Comparison of ENCODE assay signal across 26 mouse cellular contexts in the genomic region with DNA sequence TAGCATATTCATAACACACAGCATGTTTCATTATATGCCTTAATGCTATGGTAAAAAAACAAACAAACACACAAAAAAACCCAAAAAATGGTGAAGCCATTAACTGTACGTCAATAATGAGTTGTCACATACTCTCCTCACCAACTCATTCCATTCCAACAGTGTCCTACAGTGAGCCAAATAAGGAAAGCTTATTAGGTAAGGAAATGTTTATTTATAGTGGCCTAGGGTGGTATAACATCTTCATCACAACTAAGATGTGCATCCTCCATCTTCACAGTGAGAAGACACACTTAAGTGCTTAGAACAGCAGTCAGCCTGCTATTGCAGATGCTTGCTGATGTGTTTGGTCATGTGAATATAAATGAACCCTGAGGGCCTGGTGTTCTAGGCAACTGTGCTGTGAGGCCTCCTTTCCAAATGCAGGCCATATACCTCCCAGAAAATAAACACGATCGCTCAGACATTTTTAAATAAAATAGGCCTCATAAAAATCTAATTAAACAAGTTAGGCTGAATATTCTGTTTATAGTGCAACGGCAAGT.
"Had no signal": no experiment of that assay in that cellular context is flagged by ENCODE, and none has a peak within 500 bp of the region (broad histone marks: within the 10 kb centered on the region; RNA-seq: fewer than 3 reads in every experiment).

No protein-coding gene starts in this region.

- H3K9ac ChIP-seq: limb, embryonic 12.5 days; limb, embryonic 15.5 days; liver, embryonic 14.5 days; liver, postnatal 0 days; lung, embryonic 14.5 days had no signal

- ATAC-seq: inflammation-experienced regulatory T-cells, adult 6 months; intestine, embryonic 16.5 days; liver, postnatal 0 days; lung, postnatal 0 days; midbrain, embryonic 16.5 days had no signal

- DNase-seq: kidney, adult 18-20 months; kidney, adult 9 months; kidney, postnatal 14 days; kidney, postnatal 4 days; layer of hippocampus, postnatal 36 days; left cerebral cortex, postnatal 4 days; liver, postnatal 0 days; lung, embryonic 14.5 days; right cerebral cortex, adult 18-20 months; right cerebral cortex, postnatal 14 days; right cerebral cortex, postnatal 4 days; thymus, adult 2 months; thymus, postnatal 14 days; thymus, postnatal 4 days had no signal

- H3K4me1 ChIP-seq: limb, embryonic 12.5 days; limb, embryonic 15.5 days had no signal

- H3K36me3 ChIP-seq: limb, embryonic 12.5 days; limb, embryonic 15.5 days had no signal

- H3K27me3 ChIP-seq: limb, embryonic 12.5 days; limb, embryonic 15.5 days had no signal

- H3K9me3 ChIP-seq: limb, embryonic 12.5 days; limb, embryonic 15.5 days had no signal

- H3K4me2 ChIP-seq: limb, embryonic 12.5 days; limb, embryonic 15.5 days; liver, embryonic 11.5 days; lung, embryonic 14.5 days had no signal

- H3K27ac ChIP-seq: left cerebral cortex, adult 2 months; limb, embryonic 12.5 days; limb, embryonic 15.5 days; liver, embryonic 14.5 days; macrophage; stomach, postnatal 0 days had no signal

- H3K4me3 ChIP-seq: left cerebral cortex, adult 2 months; limb, embryonic 12.5 days; limb, embryonic 15.5 days; myocyte had no signal
